Mouse (Mus musculus): Measurements from ENCODE around the gene Cul9.

Cul9 gene

GRCm38 (mm10) chr17:46553469-46553868 is 7.3 kb upstream of the Cul9 start:
- no peak for DNase-seq (ENCODE audit: low spot score in 2 of 2)

GRCm38 (mm10) chr17:46552841-46553423 is 6.7 kb upstream of the Cul9 start:
- peak; percentile 89 to 92 for DNase-seq (ENCODE audit: low spot score in 2 of 2)

GRCm38 (mm10) chr17:46552151-46552550 is 6.0 kb upstream of the Cul9 start:
- no peak for DNase-seq (ENCODE audit: low spot score in 2 of 2)

GRCm38 (mm10) chr17:46551369-46551768 is 5.2 kb upstream of the Cul9 start:
- no peak for DNase-seq (ENCODE audit: low spot score in 2 of 2)

- DNase-seq (ENCODE audit: low spot score in 2 of 2): no peak
These were observed 4.7 kb upstream of the Cul9 start for GRCm38 (mm10) chr17:46550904-46551303.

- no peak for DNase-seq (ENCODE audit: low spot score in 2 of 2)
These were observed 3.5 kb upstream of the Cul9 start for GRCm38 (mm10) chr17:46549642-46550041.

- no peak for DNase-seq (ENCODE audit: low spot score in 2 of 2)
These were observed 3.0 kb upstream of the Cul9 start for GRCm38 (mm10) chr17:46549193-46549592.

- DNase-seq (ENCODE audit: low spot score in 2 of 2): no peak
These were observed 2.6 kb upstream of the Cul9 start for GRCm38 (mm10) chr17:46548741-46549140.

- no peak for DNase-seq (ENCODE audit: low spot score in 2 of 2)
These were observed 1.7 kb upstream of the Cul9 start for GRCm38 (mm10) chr17:46547923-46548322.

GRCm38 (mm10) chr17:46546995-46547394 is 807 bp upstream of the Cul9 start:
- DNase-seq (ENCODE audit: low spot score in 2 of 2): no peak

- no peak for DNase-seq (ENCODE audit: low spot score in 2 of 2)
These were observed 403 bp upstream of the Cul9 start for GRCm38 (mm10) chr17:46546591-46546990.

- DNase-seq (ENCODE audit: low spot score in 2 of 2): no peak
These were observed 2.5 kb downstream of the Cul9 start for GRCm38 (mm10) chr17:46543661-46544060.

GRCm38 (mm10) chr17:46525579-46526307 is 20.4 kb downstream of the Cul9 start:
- peak; percentile 58 to 84 for DNase-seq (ENCODE audit: low spot score in 2 of 2)

- peak in 1 of 2 experiments; percentile 57 for DNase-seq (ENCODE audit: low spot score in 2 of 2)
These were observed 21.1 kb downstream of the Cul9 start for GRCm38 (mm10) chr17:46525065-46525464.

- DNase-seq (ENCODE audit: low spot score in 2 of 2): peak in 1 of 2 experiments; percentile 59
These were observed 24.1 kb downstream of the Cul9 start for GRCm38 (mm10) chr17:46521963-46522668.

- no peak for DNase-seq (ENCODE audit: low spot score in 2 of 2)
These were observed 25.0 kb downstream of the Cul9 start for GRCm38 (mm10) chr17:46521174-46521573.

GRCm38 (mm10) chr17:46520385-46520979 is 25.7 kb downstream of the Cul9 start:
- no peak for DNase-seq (ENCODE audit: low spot score in 2 of 2)

GRCm38 (mm10) chr17:46519971-46520370 is 26.2 kb downstream of the Cul9 start:
- peak in 1 of 2 experiments; percentile 56 for DNase-seq (ENCODE audit: low spot score in 2 of 2)

- DNase-seq (ENCODE audit: low spot score in 2 of 2): no peak
These were observed 32.9 kb downstream of the Cul9 start for GRCm38 (mm10) chr17:46513329-46513728.

- no peak for DNase-seq (ENCODE audit: low spot score in 2 of 2)
These were observed 35.0 kb downstream of the Cul9 start for GRCm38 (mm10) chr17:46511059-46511710.

GRCm38 (mm10) chr17:46505617-46506016 is 40.6 kb downstream of the Cul9 start:
- DNase-seq (ENCODE audit: low spot score in 2 of 2): no peak

All from urinary bladder, postnatal 4 days (tissue).